ENCODE assay signal across 14 mouse cellular contexts in genomic region chr17:34477238-34478013, GRCm38 (mm10). TPM values are rescaled to one million over a fixed set of nuclear protein-coding genes. Genes with fewer than 3 reads are reported as not detected.
A peak's percentile ranks its signal among the peaks of the same experiment; 100 is the strongest.
DNase-seq lines count a peak whose midpoint lies in the region; ATAC-seq lines count a peak whose summit lies in the region.
"Not testable (repeated sequence)": the region's sequence is repeated elsewhere in the genome, so short reads cannot be mapped to it uniquely, and the experiment has no call there.
"Had no signal": no experiment of that assay in that cellular context is flagged by ENCODE, and none has a peak within 500 bp of the region (broad histone marks: within the 10 kb centered on the region; RNA-seq: fewer than 3 reads in every experiment).

Gene Btnl4 (minus strand): TSS chr17:34477318.

- 84% methylated on average over 4 of the region's 5 CpGs for WGBS in intestine, embryonic 14.5 days
- WGBS in intestine, embryonic 16.5 days: 59% methylated on average over 4 of the region's 5 CpGs
- WGBS in large intestine, adult 2 months: 29% methylated on average over 5 of the region's 5 CpGs
- 76% methylated on average over 4 of the region's 5 CpGs for WGBS in stomach, embryonic 16.5 days

- H3K9ac ChIP-seq in intestine, embryonic 14.5 days (ENCODE audit: low read length); stomach, embryonic 16.5 days (ENCODE audit: low read length): not testable (repeated sequence)
- H3K9ac ChIP-seq in intestine, embryonic 16.5 days (ENCODE audit: low read depth, low read length): peak within 1 kb of the TSS; percentile 57

- DNase-seq in intestine, embryonic 14.5 days (ENCODE audit: low spot score); large intestine, adult 2 months (ENCODE audit: low read depth, low spot score): not testable (repeated sequence)

- peak; percentile 60; the same call in 1 of the 2 replicates for ATAC-seq in intestine, embryonic 14.5 days (replicated peaks; ENCODE audit: low FRiP score, low TSS enrichment, low read depth)
- peak; percentile 89 for ATAC-seq in intestine, embryonic 16.5 days
- ATAC-seq in stomach, embryonic 16.5 days (ENCODE audit: insufficient read depth, low FRiP score): peak; percentile 70; the same call in 1 of the 2 replicates

- H3K36me3 ChIP-seq in intestine, embryonic 14.5 days (ENCODE audit: control insufficient read depth, insufficient read depth, low read length); intestine, embryonic 16.5 days (ENCODE audit: control insufficient read depth, insufficient read depth, low read length); stomach, embryonic 16.5 days (ENCODE audit: control insufficient read depth, insufficient read depth, low read length): not testable (repeated sequence)

- not testable (repeated sequence) for H3K27me3 ChIP-seq in intestine, embryonic 14.5 days (replicated peaks; ENCODE audit: control insufficient read depth, insufficient read depth, low read length); intestine, embryonic 16.5 days (replicated peaks; ENCODE audit: control insufficient read depth, insufficient read depth, low read length); stomach, embryonic 16.5 days (ENCODE audit: control insufficient read depth, insufficient read depth, low read length)

- H3K27ac ChIP-seq in intestine, embryonic 14.5 days (ENCODE audit: low read depth): not testable (repeated sequence)
- peak within 1 kb of the TSS; percentile 76 for H3K27ac ChIP-seq in intestine, embryonic 16.5 days (ENCODE audit: low read length)
- peak within 1 kb of the TSS; percentile 60 for H3K27ac ChIP-seq in stomach, embryonic 16.5 days (ENCODE audit: low read length)

- not testable (repeated sequence) for H3K4me3 ChIP-seq in intestine, embryonic 14.5 days (ENCODE audit: low read depth, low read length); stomach, embryonic 16.5 days (replicated peaks; ENCODE audit: low read length)
- H3K4me3 ChIP-seq in intestine, embryonic 16.5 days (ENCODE audit: low read length): peak within 1 kb of the TSS; percentile 43

- not testable (repeated sequence) for H3K4me2 ChIP-seq in intestine, embryonic 14.5 days (ENCODE audit: low read length); stomach, embryonic 16.5 days (ENCODE audit: low read depth, low read length)
- H3K4me2 ChIP-seq in intestine, embryonic 16.5 days (ENCODE audit: low read depth, low read length): peak within 1 kb of the TSS; percentile 55

- H3K9me3 ChIP-seq in intestine, embryonic 14.5 days (ENCODE audit: control insufficient read depth, low read length); intestine, embryonic 16.5 days (ENCODE audit: control insufficient read depth, low read length); stomach, embryonic 16.5 days (replicated peaks; ENCODE audit: control insufficient read depth, low read length): not testable (repeated sequence)

- not testable (repeated sequence) for H3K4me1 ChIP-seq in intestine, embryonic 14.5 days (replicated peaks; ENCODE audit: control insufficient read depth, insufficient read depth, low read length); intestine, embryonic 16.5 days (ENCODE audit: control insufficient read depth, insufficient read depth, low read length); stomach, embryonic 16.5 days (ENCODE audit: control insufficient read depth, insufficient read depth, low read length)

RNA-seq across cellular contexts. Expression of gene Btnl4, which starts in this region (rescaled TPM):
- 1.1 and 3.3 TPM in 2 replicates for polyA plus RNA-seq in intestine, embryonic 14.5 days (2014; fragmentation: Nextera tagmentation; extraction: Ambion mirVana)
- 18.1 and 22.3 TPM in 2 replicates for polyA plus RNA-seq in intestine, embryonic 16.5 days (2015; fragmentation: Nextera tagmentation; extraction: Ambion mirVana)
- 55.9 and 102 TPM in 2 replicates for polyA plus RNA-seq in large intestine, adult 2 months (2012; rRNA removed)
- polyA plus RNA-seq in stomach, embryonic 16.5 days (2015; fragmentation: Nextera tagmentation; extraction: Ambion mirVana): 3.8 and 3.9 TPM in 2 replicates
- polyA plus RNA-seq: brain, embryonic 14.5 days; C2C12; cortical plate, adult 2 months; embryonic facial prominence, embryonic 10.5 days; embryonic facial prominence, embryonic 12.5 days; embryonic facial prominence, embryonic 14.5 days; forebrain, embryonic 11.5 days; forebrain, embryonic 13.5 days; forebrain, embryonic 15.5 days; forebrain, postnatal 0 days had no signal
